Mouse (Mus musculus) adrenal gland, postnatal 10 days (tissue): Measurements from ENCODE around the gene Eif3d. TPM values are rescaled to one million over a fixed set of nuclear protein-coding genes. Genes with fewer than 3 reads are reported as not detected.

Experiments
- DNase-seq: peaks from one replicate; pipeline ENCODE4 v3.0.0; 2021; ENCODE audit warnings: mixed read lengths
- total RNA-seq, 2 experiments: library from RNA; stranded (reverse); gene quantifications; 2 replicates each; pipeline ENCODE4 v1.2.3; 2021

Eif3d gene
- total RNA-seq, 2 experiments from 2014 or later: 147 to 154 TPM

- peak; percentile 2 for DNase-seq
Measured at GRCm38 (mm10) chr15:77919441-77919840, 51.2 kb downstream of the Eif3d start.

DNA sequence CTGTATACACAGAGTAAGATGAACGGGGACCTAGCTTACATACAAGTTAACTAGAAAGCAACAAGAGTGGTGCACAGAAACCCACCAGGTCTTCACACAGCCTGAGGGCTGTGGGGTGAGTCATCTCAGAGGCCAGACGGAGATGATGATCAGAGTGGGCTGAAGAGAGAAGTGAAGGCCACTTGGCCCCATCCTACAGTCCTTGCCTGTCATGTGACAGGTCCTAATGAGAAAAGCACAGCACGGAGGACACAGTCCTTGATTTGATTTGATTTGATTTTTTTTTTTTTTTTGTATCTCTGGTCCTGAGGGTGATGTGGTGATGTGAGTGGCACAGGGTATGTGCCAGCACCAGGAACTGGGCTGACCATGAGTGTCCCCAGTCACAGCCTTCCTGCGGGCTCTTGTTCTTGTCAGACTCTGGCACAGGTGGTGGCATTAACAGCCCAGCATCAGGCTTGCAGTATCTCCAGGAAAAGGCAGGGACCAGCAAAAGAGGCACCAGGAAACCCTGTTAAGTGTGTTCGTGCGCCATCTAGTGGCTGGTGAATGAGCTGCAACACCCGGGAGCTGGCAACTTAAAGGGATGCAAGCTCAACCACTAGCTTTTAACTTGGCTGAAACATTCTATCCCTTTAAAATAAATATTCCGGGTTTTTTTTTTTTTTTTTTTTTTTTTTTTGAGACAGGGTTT is 53.6 kb downstream of the Eif3d start:
- DNase-seq: peak; percentile 93

DNA sequence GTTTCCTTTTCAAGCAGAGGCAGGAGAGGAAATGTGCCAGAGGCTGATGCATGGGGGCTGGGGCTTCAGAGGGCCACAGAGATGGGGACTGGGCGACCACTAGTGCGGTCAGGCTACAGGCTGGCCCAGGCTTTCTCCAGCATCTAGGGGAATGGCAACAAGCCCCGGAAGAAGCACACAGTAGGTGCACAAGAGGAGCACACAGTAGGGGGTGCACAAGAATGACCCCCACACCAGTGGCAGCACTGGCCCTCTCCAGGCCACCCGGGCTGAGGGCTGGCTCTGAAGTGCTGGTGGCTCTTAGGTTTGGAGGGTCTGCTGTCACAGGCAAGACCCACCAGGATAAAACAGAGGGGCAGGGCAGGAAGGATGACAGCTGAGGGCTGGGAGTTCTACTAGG is 55.3 kb downstream of the Eif3d start:
- no peak for DNase-seq

DNA sequence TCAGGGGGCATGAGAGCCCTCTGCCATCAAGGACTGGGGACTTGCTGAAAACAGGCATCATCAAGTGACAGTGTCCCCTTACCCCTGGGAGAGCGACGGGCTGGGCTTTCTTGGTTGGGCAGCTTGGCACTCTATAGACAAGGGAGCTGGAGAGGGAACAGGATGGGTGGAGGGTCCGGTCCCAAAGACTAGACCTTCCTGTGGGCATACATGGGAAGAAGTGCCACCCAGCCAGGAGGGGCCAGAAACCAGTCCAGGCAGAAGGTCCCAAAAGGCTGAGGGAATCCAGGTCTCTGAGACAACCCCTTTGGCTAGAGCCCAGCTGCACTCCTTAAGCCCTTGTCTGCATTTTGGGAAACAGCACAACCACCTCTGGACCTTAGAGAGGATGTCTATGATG is 56.1 kb downstream of the Eif3d start:
- DNase-seq: no peak

DNA sequence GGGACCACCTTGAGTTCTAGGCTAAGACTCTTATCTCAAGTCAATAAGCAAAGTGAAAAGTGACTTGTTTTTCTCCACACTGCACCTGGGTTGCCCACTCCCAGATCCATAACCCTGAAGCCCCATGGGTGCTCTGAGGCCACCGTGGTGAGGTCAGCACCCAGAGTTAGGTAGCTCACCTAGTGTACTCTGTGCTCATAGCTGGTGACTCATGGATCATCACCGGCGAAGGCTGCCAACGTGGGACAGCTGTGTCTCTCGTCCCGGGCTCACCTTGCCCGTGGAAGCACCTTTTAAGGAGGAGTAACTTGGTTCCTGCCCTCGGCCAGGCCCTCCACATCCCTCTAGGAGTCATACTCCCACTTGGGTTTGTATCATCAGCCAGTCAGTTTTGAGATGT is 57.6 kb downstream of the Eif3d start:
- peak; percentile 37 for DNase-seq

- DNase-seq: peak; percentile 56
Measured at GRCm38 (mm10) chr15:77912585-77912984, 58.0 kb downstream of the Eif3d start.

DNA sequence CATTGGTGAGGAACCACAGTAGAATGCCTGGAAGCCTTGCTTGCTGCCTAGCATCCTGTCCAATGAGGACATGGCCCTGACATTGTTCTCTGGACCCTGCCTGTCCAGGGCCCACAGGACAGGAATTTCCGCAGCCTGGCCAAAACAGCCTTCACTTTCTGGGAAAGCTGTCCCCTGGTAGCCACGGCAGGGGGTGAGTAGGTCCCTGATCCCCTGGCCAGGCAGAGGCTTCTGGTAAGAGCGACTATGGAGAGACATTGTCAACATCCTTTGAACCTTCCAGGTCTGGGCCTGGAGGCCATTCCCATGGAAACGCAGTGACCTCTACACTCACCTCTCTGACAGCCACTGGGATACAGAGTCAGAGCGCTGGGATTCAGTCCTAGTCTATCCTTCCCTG is 58.6 kb downstream of the Eif3d start:
- peak; percentile 46 for DNase-seq

- DNase-seq: peak; percentile 40
Measured at GRCm38 (mm10) chr15:77911065-77911464, 59.5 kb downstream of the Eif3d start.

Other genes starting within 250 kb of the Eif3d start
- gene Apol9b, start 241.8 kb downstream of the Eif3d start, total RNA-seq: under 1 TPM; 0.30 to 0.42 TPM
- gene Apol8, start 213.8 kb downstream of the Eif3d start, total RNA-seq: under 1 TPM; 0.39 to 0.88 TPM
- 100 to 1,000 TPM; 222 to 260 TPM for gene Myh9, start 128.6 kb downstream of the Eif3d start, total RNA-seq
- gene Txn2, start 41.8 kb downstream of the Eif3d start, total RNA-seq: 100 to 1,000 TPM; 321 to 368 TPM
- gene Foxred2, start 14.1 kb downstream of the Eif3d start, total RNA-seq: 1 to 10 TPM; 2.7 TPM
- gene Cacng2, start 149.2 kb upstream of the Eif3d start, total RNA-seq: under 1 TPM; 0.39 to 0.48 TPM
- 10 to 100 TPM; 19.4 to 22.9 TPM for gene Ift27, start 203.3 kb upstream of the Eif3d start, total RNA-seq
- gene Pvalb, start 235.6 kb upstream of the Eif3d start, total RNA-seq: 100 to 1,000 TPM; 132 to 141 TPM